Mouse (Mus musculus) CH12F3 (cell line): ENCODE results near the gene Dclk3.

ENCODE experiments used
- in situ Hi-C: fragments of 300-500 bp; cut with MboI; formaldehyde crosslinking; loops from 2 replicates; pipeline ENCODE4 v1.14.3; 2020; ENCODE audit warnings: low sequenced_read_pairs

Dclk3 gene

DNA sequence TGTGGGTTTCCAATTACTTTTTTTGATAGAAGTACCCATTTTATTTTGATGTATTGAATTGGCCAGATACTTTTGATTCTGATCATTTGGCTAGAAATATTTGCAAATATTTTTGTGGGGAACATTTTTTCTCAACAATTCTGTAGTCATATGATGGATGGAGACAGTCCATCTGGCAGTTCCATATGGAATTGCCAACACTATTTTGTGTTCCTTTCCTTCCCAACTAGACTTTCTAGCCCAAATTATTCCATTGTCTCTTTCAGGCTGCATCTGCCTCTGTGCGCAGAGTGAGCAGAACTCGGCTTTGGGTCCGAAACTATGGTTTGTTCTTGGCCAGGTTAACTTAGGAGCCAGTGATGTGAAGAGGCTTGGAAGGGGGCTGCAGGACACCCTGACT is 42.1 kb downstream of the Dclk3 start:
- in situ Hi-C loops: no loop called here

- in situ Hi-C loops: no loop called here
Measured at GRCm38 (mm10) chr9:111486645-111487477, 48.0 kb downstream of the Dclk3 start.

DNA sequence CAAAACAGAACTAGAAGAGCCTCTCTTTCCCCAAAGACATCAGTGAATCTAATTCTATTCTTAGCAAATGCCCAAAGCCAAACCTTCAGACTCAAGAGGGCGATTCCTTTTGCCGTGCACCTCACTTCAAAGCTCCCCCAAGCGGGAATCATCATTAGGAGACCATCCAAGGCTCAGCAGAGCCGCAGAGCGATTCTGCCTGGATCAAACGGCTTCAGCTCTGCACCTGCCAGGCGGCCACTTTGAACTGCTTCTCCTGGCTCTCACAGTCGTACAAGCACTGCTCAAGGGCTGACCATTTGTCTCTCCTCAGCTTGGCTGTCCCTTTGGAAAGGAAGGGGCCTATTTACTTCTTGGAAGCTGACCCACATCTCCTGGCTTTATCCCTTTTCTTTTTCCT is 51.7 kb downstream of the Dclk3 start:
- in situ Hi-C loops: no loop called here

- in situ Hi-C loops: no loop called here
Measured at GRCm38 (mm10) chr9:111491280-111491679, 52.4 kb downstream of the Dclk3 start.

- in situ Hi-C loops: no loop called here
Measured at GRCm38 (mm10) chr9:111493490-111493889, 54.6 kb downstream of the Dclk3 start.

- in situ Hi-C loops: no loop called here
Measured at GRCm38 (mm10) chr9:111495561-111495960, 56.7 kb downstream of the Dclk3 start.

DNA sequence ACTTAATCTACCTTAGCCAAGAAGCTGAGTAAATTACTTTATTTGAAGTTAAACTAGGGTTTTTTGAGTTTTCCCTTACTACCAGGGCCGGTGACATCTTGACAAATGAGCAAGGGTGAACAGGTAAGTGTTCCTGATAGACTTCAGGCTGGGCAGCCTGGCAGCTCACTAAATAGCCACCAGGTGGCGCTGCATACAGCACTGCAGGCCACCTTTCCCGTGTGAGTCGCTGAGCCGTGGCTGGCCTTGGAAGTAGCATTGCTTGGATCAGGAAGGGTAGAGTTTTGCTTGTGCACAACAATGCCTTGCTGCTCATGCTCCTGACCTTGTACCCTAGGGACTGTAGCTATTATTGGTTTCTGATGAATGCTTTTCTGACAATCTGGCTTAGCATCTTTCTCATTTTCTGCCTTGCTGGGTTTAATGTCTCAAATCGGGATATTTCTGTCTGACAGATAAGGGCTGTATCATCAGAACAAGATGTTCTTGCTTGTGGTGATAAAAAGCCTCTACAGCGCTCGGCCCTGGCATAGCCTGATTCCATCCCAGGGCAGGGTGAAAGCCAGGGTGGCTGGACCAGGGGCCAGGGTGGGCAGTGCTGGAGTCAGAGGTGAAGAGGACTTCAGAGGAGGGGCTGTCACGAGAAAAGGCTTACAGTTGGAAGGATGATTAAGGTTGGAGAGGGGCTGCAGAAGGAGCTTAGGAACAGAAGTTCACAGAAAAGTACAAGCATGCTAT is 58.4 kb downstream of the Dclk3 start:
- in situ Hi-C loops: no loop called here

- in situ Hi-C loops: no loop called here
Measured at GRCm38 (mm10) chr9:111500211-111500610, 61.3 kb downstream of the Dclk3 start.

DNA sequence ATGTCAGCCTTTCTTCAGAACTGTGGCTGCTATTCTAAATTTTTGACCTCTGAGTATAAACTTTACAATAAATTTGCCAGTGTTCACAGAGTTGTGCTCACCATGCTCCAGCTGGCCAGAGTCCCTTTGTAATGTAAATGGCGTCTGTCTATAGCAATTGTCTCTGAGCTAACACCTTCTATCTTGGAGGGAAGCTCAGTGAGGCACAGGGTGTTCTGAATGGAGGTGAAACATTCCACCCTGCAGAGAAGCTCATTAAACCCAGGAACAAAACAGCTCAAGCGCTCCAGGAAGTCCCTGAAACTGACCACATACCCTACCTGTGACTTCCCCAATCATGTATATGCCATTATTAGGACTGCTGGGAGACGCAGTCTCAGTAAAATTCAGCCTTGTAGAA is 67.2 kb downstream of the Dclk3 start:
- in situ Hi-C loops: no loop called here

- in situ Hi-C loops: no loop called here
Measured at GRCm38 (mm10) chr9:111514586-111515473, 75.9 kb downstream of the Dclk3 start.

GRCm38 (mm10) chr9:111515536-111515935 is 76.7 kb downstream of the Dclk3 start:
- in situ Hi-C loops: no loop called here

GRCm38 (mm10) chr9:111522226-111522625 is 83.3 kb downstream of the Dclk3 start:
- in situ Hi-C loops: no loop called here

GRCm38 (mm10) chr9:111523111-111523510 is 84.2 kb downstream of the Dclk3 start:
- in situ Hi-C loops: no loop called here

DNA sequence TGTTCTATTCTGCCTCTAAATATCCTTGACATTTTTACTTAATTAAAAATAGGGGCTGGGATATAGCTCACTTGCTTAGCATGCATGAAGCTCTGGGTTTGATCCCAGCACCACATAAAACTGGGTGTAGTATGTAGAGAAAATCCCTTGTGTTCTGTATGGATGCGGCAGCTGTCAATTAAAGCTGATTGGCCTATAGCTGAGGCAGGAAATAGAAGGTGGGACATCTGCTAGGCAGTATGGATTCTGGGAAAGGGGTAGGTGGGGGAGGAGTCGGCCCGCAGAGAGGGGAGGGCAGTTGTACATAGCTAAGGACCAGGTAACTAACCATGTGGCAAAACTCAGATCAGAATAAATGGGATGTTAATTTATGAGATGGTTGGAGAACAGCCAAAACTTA is 85.0 kb downstream of the Dclk3 start:
- in situ Hi-C loops: no loop called here

DNA sequence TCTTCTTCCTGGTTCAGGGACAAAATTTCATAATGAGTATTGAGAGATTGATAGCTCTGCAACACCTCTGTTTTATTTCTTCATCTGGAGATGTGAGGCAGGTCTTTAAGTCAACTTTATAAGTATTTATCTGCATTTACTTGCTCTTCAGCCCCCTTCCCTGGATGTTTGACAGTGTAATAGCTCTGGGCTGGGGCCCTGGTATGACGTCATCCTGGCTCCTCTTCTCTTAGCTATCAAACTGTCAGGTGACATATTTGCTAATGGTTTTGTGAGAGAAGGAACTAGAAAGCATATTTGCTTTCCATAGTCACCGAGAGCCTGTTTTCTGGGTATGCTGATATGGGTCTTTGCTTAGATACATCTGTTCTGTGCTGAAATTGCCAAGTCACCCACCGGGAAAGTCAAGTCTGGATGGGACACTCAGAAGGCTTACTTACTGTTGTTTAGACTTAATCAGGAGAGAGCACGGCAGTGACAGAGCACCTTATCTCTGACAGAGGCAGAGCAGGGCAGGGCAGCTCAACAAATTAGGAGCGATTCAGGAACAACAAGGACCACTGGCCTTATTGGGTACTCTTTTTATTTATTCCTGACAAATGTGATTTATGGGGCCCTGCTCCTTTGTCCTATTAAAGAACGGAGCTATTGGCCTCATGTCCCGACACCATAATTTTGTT is 96.0 kb downstream of the Dclk3 start:
- in situ Hi-C loops: no loop called here

DNA sequence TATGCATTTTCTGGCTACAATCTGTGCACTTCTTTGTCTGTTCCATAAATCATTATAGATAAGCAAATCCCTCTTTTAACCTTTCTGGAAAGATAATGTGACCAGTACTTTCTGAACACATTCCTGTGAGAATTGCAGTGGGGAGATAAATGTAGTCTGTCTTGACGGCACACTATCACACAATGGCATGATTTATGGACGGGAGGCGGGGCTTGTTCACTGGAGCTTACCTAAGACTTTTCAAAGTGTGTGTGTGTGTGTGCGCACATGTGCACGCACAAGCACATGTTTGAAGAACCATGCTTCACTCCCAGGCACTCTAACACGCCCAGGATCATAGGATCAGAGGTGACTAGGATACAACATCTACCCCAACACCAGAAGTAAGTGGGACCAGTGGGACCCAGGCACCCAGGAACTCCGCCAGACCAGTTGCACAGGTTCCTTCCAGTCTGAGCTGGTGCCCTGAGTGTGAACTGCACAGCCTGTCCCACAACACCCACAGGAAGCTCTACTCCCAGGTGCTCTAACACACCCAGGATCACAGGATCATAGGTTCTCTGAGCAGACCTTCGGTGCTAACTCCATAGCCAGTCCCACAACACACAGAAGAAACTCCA is 96.7 kb downstream of the Dclk3 start:
- in situ Hi-C loops: no loop called here
